Mouse (Mus musculus): ENCODE measurements around the gene Arfgap3. TPM values are rescaled to one million over a fixed set of nuclear protein-coding genes. Genes with fewer than 3 reads are reported as not detected.
"Not testable (repeated sequence)": the region's sequence is repeated elsewhere in the genome, so short reads cannot be mapped to it uniquely, and the experiment has no call there.

Arfgap3 gene
- polyA plus RNA-seq, 1 experiment from 2014 or later: 37.0 TPM

DNA sequence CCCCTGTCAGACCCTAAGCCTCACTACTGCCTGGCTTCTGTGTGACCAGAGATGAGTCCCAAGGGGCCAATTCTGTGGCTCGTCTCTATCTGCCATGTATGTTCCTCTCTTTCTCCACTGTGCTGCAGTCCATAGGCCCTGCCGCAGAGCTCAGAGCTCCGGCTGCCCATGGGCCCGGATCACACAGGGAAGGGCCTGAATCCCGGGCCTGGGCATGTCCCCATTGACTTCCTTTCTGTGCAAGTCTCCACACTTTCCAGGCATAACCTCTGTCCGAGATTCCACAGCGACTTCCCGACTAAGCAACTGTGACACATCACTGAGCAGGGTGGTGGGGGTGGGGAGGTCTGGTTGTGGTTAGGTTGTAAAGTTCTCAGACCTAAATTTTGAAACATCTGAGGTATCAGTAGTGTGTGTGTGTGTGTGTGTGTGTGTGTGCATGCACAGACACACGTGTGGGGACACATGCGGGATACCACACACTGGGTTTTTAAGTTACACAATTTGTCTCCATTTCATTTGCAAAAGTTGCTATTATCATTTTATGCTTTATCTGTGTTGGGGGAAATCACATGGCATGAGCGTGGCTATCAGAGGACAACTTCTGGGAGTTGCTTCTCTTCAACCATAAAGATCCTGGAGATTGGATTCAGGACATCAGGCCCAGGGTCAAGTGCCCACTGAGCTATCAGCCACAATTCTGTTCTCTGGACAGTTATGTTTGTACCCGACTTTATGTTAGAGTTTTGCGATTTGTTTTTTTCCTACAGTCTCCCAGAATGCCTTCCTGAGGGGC is 57.6 kb downstream of the Arfgap3 start:
- 85% methylated on average over 13 of the region's 13 CpGs for WGBS
- H3K27me3 ChIP-seq (replicated peaks): no peaks in the 10 kb centered on the region
- no peaks in the 10 kb centered on the region for H3K36me3 ChIP-seq
- no peak overlapping the region for H3K9ac ChIP-seq (replicated peaks)
- no peaks in the 10 kb centered on the region for H3K9me3 ChIP-seq (replicated peaks)
- H3K4me3 ChIP-seq (replicated peaks): no peak overlapping the region
- no peak for ATAC-seq (ENCODE audit: low FRiP score)
- no peak overlapping the region for H3K4me2 ChIP-seq
- no peak overlapping the region for H3K27ac ChIP-seq (replicated peaks)
- peaks cover 7% of the 10 kb centered on the region; the same call in 1 of the 2 replicates for H3K4me1 ChIP-seq

DNA sequence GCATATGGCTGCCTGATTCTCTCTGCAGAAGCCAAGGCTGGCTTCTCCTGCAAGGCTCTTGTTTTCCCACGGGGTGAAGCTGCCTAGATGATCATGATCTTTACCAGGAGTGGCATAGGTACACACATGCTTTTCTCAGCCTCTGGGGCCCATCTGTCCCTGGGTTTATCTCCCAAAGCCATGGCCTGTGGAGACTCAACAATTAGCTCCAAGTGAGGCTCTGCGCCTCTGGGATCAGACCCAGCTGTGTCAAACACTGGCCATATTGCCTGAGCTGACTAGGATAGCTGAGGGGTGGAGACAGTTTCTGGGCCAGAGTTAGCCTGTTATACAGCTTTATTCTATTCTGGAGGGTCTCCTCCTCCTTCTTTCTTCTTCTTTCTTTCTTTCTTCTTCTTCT is 59.1 kb downstream of the Arfgap3 start:
- Histone ChIP-seq H3K4me3 (replicated peaks) (no peak overlapping the region), H3K9me3 (replicated peaks) (no peaks in the 10 kb centered on the region), H3K4me2 (no peak overlapping the region), H3K4me1 (no peaks in the 10 kb centered on the region), H3K27me3 (replicated peaks) (no peaks in the 10 kb centered on the region), H3K27ac (replicated peaks) (no peak overlapping the region), H3K9ac (replicated peaks) (no peak overlapping the region), H3K36me3 (no peaks in the 10 kb centered on the region)
- no peak for ATAC-seq (ENCODE audit: low FRiP score)
- 78% methylated on average over 2 of the region's 2 CpGs for WGBS

DNA sequence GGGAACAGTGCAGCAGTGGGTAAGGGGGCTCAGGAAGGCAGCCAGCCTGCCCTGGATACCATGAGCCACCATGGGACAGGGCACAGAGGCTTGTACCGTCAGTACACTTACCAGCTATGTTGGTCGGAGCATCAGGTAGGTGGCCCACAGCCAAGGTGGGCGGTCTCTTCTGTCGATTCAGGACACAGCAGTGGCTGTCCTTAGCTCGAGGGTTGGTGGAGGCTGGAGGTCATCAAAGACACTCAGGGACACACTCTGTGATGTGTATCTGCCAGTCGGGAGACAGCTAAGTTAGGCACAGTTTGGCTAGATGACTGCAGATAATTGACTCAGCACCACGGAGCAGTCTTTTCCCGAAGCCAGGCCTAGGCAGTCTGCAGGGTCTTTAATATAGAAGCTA is 65.2 kb downstream of the Arfgap3 start:
- no peak for ATAC-seq (ENCODE audit: low FRiP score)
- Histone ChIP-seq H3K27ac (replicated peaks) (no peak overlapping the region), H3K36me3 (no peaks in the 10 kb centered on the region), H3K4me3 (replicated peaks) (no peak overlapping the region), H3K4me2 (no peak overlapping the region), H3K9ac (replicated peaks) (no peak overlapping the region), H3K4me1 (no peaks in the 10 kb centered on the region), H3K9me3 (replicated peaks) (no peaks in the 10 kb centered on the region), H3K27me3 (replicated peaks) (no peaks in the 10 kb centered on the region)
- 86% methylated on average over 8 of the region's 8 CpGs for WGBS

DNA sequence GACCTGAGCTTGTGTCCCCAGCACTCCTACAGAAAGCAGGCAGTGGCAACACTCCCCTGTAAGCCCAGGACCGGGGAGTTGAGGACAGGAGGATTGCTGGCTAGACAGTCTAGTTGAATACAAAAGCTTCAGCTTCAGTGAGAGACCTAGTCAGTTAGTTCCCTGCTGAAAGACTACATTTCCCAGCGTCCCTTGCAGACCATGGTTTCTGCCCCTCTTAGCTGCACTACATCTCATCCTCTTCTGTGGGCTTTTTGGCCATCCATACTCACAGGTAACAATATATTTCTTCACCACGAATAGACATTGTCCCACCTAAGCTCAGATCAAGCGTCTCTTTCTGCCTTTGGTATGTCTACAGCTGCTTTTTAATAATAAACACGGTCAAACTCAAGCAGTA is 67.7 kb downstream of the Arfgap3 start:
- Histone ChIP-seq H3K4me2 (no peak overlapping the region), H3K9me3 (replicated peaks) (no peaks in the 10 kb centered on the region), H3K9ac (replicated peaks) (no peak overlapping the region), H3K27ac (replicated peaks) (no peak overlapping the region), H3K27me3 (replicated peaks) (no peaks in the 10 kb centered on the region), H3K36me3 (no peaks in the 10 kb centered on the region), H3K4me3 (replicated peaks) (no peak overlapping the region), H3K4me1 (no peaks in the 10 kb centered on the region)
- no peak for ATAC-seq (ENCODE audit: low FRiP score)
- WGBS: 72% methylated on average over 5 of the region's 5 CpGs

DNA sequence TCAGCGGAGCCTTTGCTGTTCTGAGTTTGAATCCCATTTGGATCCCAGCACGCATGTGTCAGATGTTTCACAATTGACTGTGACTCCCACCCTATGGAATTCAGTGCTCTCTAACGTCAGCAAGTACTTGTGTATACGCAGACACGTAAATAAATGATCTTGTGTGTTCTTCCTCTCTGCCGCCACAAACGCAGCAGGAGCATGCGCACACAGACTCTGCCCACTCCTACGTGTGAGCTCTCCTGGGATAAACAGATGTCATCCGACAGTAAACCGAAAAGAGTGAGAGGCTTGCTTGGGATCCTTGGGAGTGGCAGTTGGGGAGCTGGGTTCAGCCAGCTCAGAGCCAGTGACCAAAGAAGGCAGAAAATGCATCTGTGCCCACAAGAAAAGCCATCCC is 68.7 kb downstream of the Arfgap3 start:
- H3K9me3 ChIP-seq (replicated peaks): no peaks in the 10 kb centered on the region
- H3K36me3 ChIP-seq: no peaks in the 10 kb centered on the region
- H3K4me2 ChIP-seq: no peak overlapping the region
- no peaks in the 10 kb centered on the region for H3K4me1 ChIP-seq
- ATAC-seq (ENCODE audit: low FRiP score): no peak
- WGBS: 78% methylated on average over 11 of the region's 11 CpGs
- H3K4me3 ChIP-seq (replicated peaks): no peak overlapping the region
- no peaks in the 10 kb centered on the region for H3K27me3 ChIP-seq (replicated peaks)
- no peak overlapping the region for H3K27ac ChIP-seq (replicated peaks)
- no peak overlapping the region for H3K9ac ChIP-seq (replicated peaks)

DNA sequence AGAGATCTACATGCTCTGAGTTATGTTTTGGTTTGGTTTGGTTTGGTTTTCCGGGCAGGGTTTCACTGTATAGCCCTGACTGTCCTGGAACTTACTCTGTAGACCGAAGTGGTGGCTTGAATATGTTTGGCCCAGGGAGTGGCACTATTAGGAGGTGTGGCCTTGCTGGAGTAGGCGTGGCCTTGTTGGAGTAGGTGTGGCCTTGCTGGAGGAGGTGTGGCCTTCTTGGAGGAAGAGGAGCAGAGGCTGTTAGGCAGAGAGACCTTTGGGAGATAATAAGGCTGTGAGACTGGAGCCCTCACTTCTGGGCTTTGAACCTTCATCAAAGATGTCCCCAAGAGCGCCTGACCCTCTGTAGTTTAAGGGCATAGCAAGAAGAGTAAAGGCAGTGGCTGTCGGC is 71.5 kb downstream of the Arfgap3 start:
- ATAC-seq (ENCODE audit: low FRiP score): no peak
- 89% methylated on average over 5 of the region's 5 CpGs for WGBS
- H3K4me3 ChIP-seq (replicated peaks): no peak overlapping the region
- no peaks in the 10 kb centered on the region for H3K27me3 ChIP-seq (replicated peaks)
- no peak overlapping the region for H3K9ac ChIP-seq (replicated peaks)
- no peaks in the 10 kb centered on the region for H3K9me3 ChIP-seq (replicated peaks)
- H3K4me1 ChIP-seq: no peaks in the 10 kb centered on the region
- no peak overlapping the region for H3K4me2 ChIP-seq
- no peak overlapping the region for H3K27ac ChIP-seq (replicated peaks)
- H3K36me3 ChIP-seq: no peaks in the 10 kb centered on the region

DNA sequence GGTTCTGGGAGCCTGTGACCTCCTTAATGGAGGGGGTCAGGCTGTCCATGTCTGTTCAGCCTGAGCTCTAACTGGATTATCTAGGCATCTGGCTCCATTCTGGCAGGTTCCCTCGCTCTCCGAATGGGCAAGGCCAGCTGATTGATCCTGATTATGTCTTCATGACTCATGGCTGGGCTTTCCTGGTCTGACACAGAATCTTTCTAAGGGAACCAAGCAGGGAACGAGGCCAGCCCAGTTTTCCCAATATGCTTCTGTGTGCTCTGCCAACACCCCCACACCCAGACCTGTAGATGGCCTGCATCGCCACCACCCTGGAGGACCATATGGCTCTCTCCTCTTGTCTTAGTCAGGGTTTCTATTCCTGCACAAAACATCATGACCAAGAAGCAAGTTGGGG is 72.6 kb downstream of the Arfgap3 start:
- H3K4me3 ChIP-seq (replicated peaks): no peak overlapping the region
- H3K4me2 ChIP-seq: no peak overlapping the region
- no peaks in the 10 kb centered on the region for H3K4me1 ChIP-seq
- no peaks in the 10 kb centered on the region for H3K36me3 ChIP-seq
- no peaks in the 10 kb centered on the region for H3K27me3 ChIP-seq (replicated peaks)
- H3K9me3 ChIP-seq (replicated peaks): no peaks in the 10 kb centered on the region
- no peak overlapping the region for H3K27ac ChIP-seq (replicated peaks)
- WGBS: 96% methylated on average over 4 of the region's 4 CpGs
- H3K9ac ChIP-seq (replicated peaks): no peak overlapping the region
- ATAC-seq (ENCODE audit: low FRiP score): no peak

DNA sequence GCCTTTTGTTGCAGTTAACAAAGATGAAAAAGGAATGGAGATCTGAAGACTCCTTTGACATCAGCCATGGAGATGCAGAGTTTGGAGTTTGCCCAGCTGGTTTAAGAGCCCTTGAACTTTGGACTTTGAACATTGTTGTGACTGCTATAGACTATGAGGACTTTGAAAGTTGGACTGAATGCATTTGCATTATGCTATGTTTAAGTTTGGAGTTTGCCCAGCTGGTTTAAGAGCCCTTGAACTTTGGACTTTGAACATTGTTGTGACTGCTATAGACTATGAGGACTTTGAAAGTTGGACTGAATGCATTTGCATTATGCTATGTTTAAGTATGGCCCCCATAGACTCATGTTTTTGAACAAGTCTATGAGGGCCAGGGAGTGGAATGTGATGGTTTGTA is 75.8 kb downstream of the Arfgap3 start:
- not testable (repeated sequence) for H3K4me2 ChIP-seq; H3K27me3 ChIP-seq (replicated peaks); H3K36me3 ChIP-seq; ATAC-seq (ENCODE audit: low FRiP score); H3K4me3 ChIP-seq (replicated peaks); H3K27ac ChIP-seq (replicated peaks); H3K9me3 ChIP-seq (replicated peaks); H3K4me1 ChIP-seq; H3K9ac ChIP-seq (replicated peaks)

DNA sequence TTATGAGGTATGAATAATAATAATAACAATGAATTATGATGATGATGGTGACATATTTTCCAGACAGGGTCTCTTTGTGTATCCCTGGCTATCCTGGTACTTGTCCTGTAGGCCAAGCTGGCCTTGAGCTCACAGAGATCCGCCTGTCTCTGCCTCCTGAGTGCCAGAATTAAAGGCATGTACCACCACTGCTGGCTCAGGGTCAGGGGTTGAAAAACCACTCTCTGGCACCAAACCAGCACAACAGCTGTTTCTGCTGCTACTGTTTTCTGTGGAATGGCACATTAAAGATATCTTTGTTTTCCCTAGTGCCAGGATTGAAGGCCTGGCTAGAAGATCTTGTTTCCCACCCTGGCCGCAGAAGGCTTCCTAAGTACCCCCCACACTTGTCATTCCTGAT is 77.0 kb downstream of the Arfgap3 start:
- Histone ChIP-seq H3K27ac (replicated peaks) (no peak overlapping the region), H3K4me1 (no peaks in the 10 kb centered on the region), H3K36me3 (no peaks in the 10 kb centered on the region), H3K27me3 (replicated peaks) (no peaks in the 10 kb centered on the region), H3K4me2 (no peak overlapping the region), H3K9me3 (replicated peaks) (no peaks in the 10 kb centered on the region), H3K9ac (replicated peaks) (no peak overlapping the region), H3K4me3 (replicated peaks) (no peak overlapping the region)
- 94% methylated on average over 2 of the region's 2 CpGs for WGBS
- ATAC-seq (ENCODE audit: low FRiP score): no peak

DNA sequence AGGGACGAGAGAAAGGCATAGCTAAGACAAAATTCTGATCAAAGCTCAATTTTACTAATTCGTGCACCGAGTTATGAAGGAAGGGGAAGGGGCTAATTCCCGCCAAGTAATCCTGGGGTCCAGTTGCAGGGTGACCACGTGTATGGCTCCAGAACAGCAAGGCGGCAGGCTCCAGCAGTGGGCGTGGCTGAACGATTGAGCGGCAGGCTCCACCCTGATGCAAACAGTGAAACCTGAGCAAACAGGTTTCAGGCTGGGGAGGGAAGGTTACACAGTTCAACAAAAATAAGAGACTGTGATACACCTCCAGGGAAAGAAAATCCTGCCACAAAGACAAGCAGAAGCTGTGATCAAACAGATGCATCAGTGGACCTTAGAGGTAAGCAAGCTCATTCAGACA is 78.8 kb downstream of the Arfgap3 start:
- not testable (repeated sequence) for H3K36me3 ChIP-seq; H3K27ac ChIP-seq (replicated peaks); H3K9ac ChIP-seq (replicated peaks); H3K4me3 ChIP-seq (replicated peaks); H3K9me3 ChIP-seq (replicated peaks); H3K27me3 ChIP-seq (replicated peaks); H3K4me2 ChIP-seq; ATAC-seq (ENCODE audit: low FRiP score); H3K4me1 ChIP-seq
- WGBS: 41% methylated on average over 9 of the region's 9 CpGs

DNA sequence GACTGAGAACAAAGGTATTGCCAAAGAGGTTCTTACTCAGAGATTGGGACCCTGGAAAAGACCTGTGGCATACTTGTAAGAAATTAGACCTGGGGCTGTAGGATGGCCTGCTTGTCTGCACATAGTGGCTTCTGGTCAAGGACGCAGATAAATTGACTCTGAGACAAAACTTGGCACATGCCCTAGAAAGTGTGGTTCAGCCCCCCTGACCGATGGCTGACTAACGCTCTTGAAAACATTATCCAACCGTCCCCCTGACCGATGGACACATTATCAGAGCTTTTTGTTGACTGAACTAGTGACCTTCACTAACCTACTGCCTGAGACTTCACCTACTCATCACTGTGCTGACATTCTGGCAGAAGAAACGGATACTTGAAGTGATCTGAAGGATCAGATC is 80.1 kb downstream of the Arfgap3 start:
- not testable (repeated sequence) for H3K4me1 ChIP-seq; H3K27me3 ChIP-seq (replicated peaks); H3K9me3 ChIP-seq (replicated peaks); H3K4me3 ChIP-seq (replicated peaks); H3K9ac ChIP-seq (replicated peaks); H3K27ac ChIP-seq (replicated peaks); H3K36me3 ChIP-seq; ATAC-seq (ENCODE audit: low FRiP score); H3K4me2 ChIP-seq
- 89% methylated on average over 6 of the region's 6 CpGs for WGBS

DNA sequence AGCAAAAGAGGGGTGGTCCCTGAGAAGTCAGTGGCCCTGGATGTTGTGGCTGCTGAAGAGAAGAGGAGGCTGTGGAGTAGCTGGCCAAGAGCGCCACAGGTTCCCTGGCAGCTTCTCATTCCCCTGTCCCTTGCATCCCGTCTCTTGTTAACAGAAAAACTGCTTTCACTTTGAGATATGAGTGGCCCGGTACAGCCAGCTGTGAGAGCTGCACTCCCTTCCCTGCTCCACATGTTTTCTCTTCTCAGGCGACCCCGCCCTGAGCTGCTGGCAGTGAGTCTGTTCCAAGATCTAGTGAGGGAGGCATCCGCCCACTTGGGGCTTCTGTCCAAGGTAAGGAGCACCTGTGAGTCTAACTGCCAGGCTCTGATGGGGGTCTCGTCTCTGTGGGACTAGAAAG is 81.6 kb downstream of the Arfgap3 start:
- not testable (repeated sequence) for H3K27ac ChIP-seq (replicated peaks); H3K36me3 ChIP-seq; H3K4me2 ChIP-seq; H3K4me3 ChIP-seq (replicated peaks); H3K9ac ChIP-seq (replicated peaks); H3K4me1 ChIP-seq; ATAC-seq (ENCODE audit: low FRiP score); H3K27me3 ChIP-seq (replicated peaks); H3K9me3 ChIP-seq (replicated peaks)
- 68% methylated on average over 7 of the region's 7 CpGs for WGBS

DNA sequence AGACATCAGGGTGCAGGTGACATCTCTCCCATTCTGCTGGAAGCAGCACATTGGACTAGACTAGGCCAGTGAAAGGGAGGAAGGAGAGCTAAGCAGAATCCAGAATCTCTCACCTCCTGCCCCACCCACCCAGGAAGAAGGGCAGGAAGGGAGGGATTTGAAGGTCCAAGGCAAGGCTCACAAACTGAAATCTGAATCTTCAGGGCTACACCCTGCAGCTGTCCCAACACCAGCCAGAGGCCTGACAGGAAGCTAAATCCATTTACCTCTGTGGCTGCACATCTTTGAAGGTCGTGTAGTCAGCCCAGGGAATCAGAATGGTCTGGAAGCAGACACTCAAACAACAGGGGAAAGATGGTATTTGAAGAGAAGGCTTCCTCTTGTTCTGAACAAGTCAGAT is 84.8 kb downstream of the Arfgap3 start:
- 28% methylated on average over 1 of the region's 1 CpGs for WGBS
- H3K36me3 ChIP-seq: no peaks in the 10 kb centered on the region
- no peak for ATAC-seq (ENCODE audit: low FRiP score)
- H3K4me1 ChIP-seq: no peaks in the 10 kb centered on the region
- 0 out of 2 replicates have a peak, but pooled peaks cover 4% of the 10 kb centered on the region for H3K27me3 ChIP-seq (replicated peaks)
- H3K27ac ChIP-seq (replicated peaks): no peak overlapping the region
- no peak overlapping the region for H3K4me2 ChIP-seq
- H3K4me3 ChIP-seq (replicated peaks): no peak overlapping the region
- no peaks in the 10 kb centered on the region for H3K9me3 ChIP-seq (replicated peaks)
- H3K9ac ChIP-seq (replicated peaks): no peak overlapping the region

Measured in neural tube, embryonic 15.5 days (tissue).